Mouse (Mus musculus): Measurements from ENCODE around the gene Rsf1. TPM values are rescaled to one million over a fixed set of nuclear protein-coding genes. Genes with fewer than 3 reads are reported as not detected.

Gene Rsf1
- 35.5 TPM for polyA plus RNA-seq (2015; fragmentation: Illumina TruSeq; extraction: RNeasy Lipid Tissue Mini Kit (QIAGEN cat#74804); ENCODE audit: insufficient read depth, low replicate concordance)

GRCm38 (mm10) chr7:97579067-97579975 is at the start of gene Rsf1, which contains the start of gene Aamdc:
Rsf1 (plus strand) TSS chr7:97579889.
Aamdc (minus strand) TSS chr7:97579497.

GRCm38 (mm10) chr7:97696506-97697254 is 117.0 kb downstream of the Rsf1 start, which contains the start of gene Clns1a:
Clns1a (plus strand) TSS chr7:97696634.

DNA sequence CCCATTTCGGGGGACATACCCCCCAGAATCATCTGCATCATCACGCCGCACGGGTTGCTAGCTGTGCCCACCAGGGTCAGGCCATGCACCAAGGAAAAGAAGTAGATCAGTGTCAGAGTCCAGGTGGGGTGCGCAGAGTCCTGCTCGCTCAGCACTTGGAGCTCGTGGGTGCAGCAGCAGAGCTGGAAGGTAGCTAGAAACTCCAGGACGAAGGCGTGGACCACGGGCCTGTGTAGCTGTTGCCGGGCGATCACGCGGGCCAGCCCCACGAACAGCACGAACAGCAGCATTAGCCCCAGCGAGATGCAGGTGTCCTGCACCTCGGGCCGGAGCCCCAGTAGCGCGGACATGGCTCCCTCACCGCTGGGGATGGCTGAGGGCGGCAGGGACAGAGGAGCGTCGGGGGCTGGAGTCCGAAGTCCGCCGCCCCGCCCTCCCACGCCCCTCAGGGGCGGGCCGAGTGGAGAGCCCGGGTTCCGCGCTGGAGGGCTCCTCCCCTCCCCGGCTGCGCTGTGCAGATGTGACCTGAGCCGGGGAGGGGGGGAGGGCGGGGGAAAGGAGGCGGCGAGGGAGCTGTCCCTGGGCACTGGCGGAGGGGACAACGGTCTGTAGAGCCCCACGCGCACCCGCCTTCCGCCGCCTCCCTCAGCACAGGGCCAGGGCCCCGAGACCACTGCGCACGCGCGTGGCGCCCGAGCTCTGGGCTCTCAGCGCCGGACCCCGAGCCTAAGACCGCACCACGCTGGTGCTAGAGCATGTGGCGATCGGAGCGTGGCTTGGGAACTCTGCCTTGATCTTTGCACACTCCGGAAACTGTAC is 158.2 kb downstream of the Rsf1 start, which contains the start of gene Aqp11:
Gene Aqp11, minus strand, starts transcription at position 652 of the 819 bp plus-strand sequence.

Other genes starting within 250 kb of the Rsf1 start
- gene Usp35, start 247.9 kb upstream of the Rsf1 start, polyA plus RNA-seq (2015; fragmentation: Illumina TruSeq; extraction: RNeasy Lipid Tissue Mini Kit (QIAGEN cat#74804); ENCODE audit: insufficient read depth, low replicate concordance): 12.0 TPM
- gene Kctd21, start 247.6 kb upstream of the Rsf1 start, polyA plus RNA-seq (2015; fragmentation: Illumina TruSeq; extraction: RNeasy Lipid Tissue Mini Kit (QIAGEN cat#74804); ENCODE audit: insufficient read depth, low replicate concordance): 5.3 TPM
- gene Alg8, start 208.3 kb upstream of the Rsf1 start, polyA plus RNA-seq (2015; fragmentation: Illumina TruSeq; extraction: RNeasy Lipid Tissue Mini Kit (QIAGEN cat#74804); ENCODE audit: insufficient read depth, low replicate concordance): 28.3 TPM
- gene Ndufc2, start 179.9 kb upstream of the Rsf1 start, polyA plus RNA-seq (2015; fragmentation: Illumina TruSeq; extraction: RNeasy Lipid Tissue Mini Kit (QIAGEN cat#74804); ENCODE audit: insufficient read depth, low replicate concordance): 70.0 TPM
- 2.4 TPM for gene Thrsp, start 162.2 kb upstream of the Rsf1 start, polyA plus RNA-seq (2015; fragmentation: Illumina TruSeq; extraction: RNeasy Lipid Tissue Mini Kit (QIAGEN cat#74804); ENCODE audit: insufficient read depth, low replicate concordance)
- gene Kctd14, start 128.6 kb upstream of the Rsf1 start, polyA plus RNA-seq (2015; fragmentation: Illumina TruSeq; extraction: RNeasy Lipid Tissue Mini Kit (QIAGEN cat#74804); ENCODE audit: insufficient read depth, low replicate concordance): 19.6 TPM
- 63.9 TPM for gene Ints4, start 98.9 kb upstream of the Rsf1 start, polyA plus RNA-seq (2015; fragmentation: Illumina TruSeq; extraction: RNeasy Lipid Tissue Mini Kit (QIAGEN cat#74804); ENCODE audit: insufficient read depth, low replicate concordance)
- 18.8 TPM for gene Aamdc, start 392 bp upstream of the Rsf1 start, polyA plus RNA-seq (2015; fragmentation: Illumina TruSeq; extraction: RNeasy Lipid Tissue Mini Kit (QIAGEN cat#74804); ENCODE audit: insufficient read depth, low replicate concordance)
- gene Clns1a, start 116.7 kb downstream of the Rsf1 start, polyA plus RNA-seq (2015; fragmentation: Illumina TruSeq; extraction: RNeasy Lipid Tissue Mini Kit (QIAGEN cat#74804); ENCODE audit: insufficient read depth, low replicate concordance): 83.9 TPM
- gene Aqp11, start 158.4 kb downstream of the Rsf1 start, polyA plus RNA-seq (2015; fragmentation: Illumina TruSeq; extraction: RNeasy Lipid Tissue Mini Kit (QIAGEN cat#74804); ENCODE audit: insufficient read depth, low replicate concordance): 0.25 TPM
- 37.2 TPM for gene Pak1, start 208.7 kb downstream of the Rsf1 start, polyA plus RNA-seq (2015; fragmentation: Illumina TruSeq; extraction: RNeasy Lipid Tissue Mini Kit (QIAGEN cat#74804); ENCODE audit: insufficient read depth, low replicate concordance)

Data from spleen, adult 10 weeks (tissue).